36 mouse cellular contexts compared by ENCODE assay signal in genomic region chr17:23979471-23979870, GRCm38 (mm10). TPM values are rescaled to one million over a fixed set of nuclear protein-coding genes. Genes with fewer than 3 reads are reported as not detected.
DNase-seq lines count a peak whose midpoint lies in the region; ATAC-seq and TF ChIP-seq lines count a peak whose summit lies in the region.
"Had no signal": no experiment of that assay in that cellular context is flagged by ENCODE, and none has a peak within 500 bp of the region (broad histone marks: within the 10 kb centered on the region; RNA-seq: fewer than 3 reads in every experiment).

No protein-coding gene starts in this region.

- peak; percentile 34 for DNase-seq in brain, adult 2 months (ENCODE audit: low read depth, low spot score)
- DNase-seq in stomach, postnatal 0 days (ENCODE audit: low spot score): no peak
- no peak for DNase-seq in heart, adult 18-20 months
- no peak for DNase-seq in ovary, adult 18-20 months (ENCODE audit: low spot score)
- DNase-seq: adrenal gland, postnatal 36 days; cerebellum, adult 2 months; embryo, embryonic 11 days; gastrocnemius, adult 2 months; heart, postnatal 36 days; kidney, adult 2 months; kidney, postnatal 36 days; liver, embryonic 13.5 days; lung, adult 18-20 months; lung, postnatal 14 days had no signal

- H3K4me3 ChIP-seq in C2C12 (ENCODE audit: insufficient read depth, poor library complexity, severe bottlenecking): no peak overlapping the region
- no peak overlapping the region for H3K4me3 ChIP-seq in intestine, postnatal 0 days (ENCODE audit: low read depth, low read length)
- no peak overlapping the region for H3K4me3 ChIP-seq in stomach, postnatal 0 days (ENCODE audit: low read depth, low read length)
- H3K4me3 ChIP-seq in hindbrain, embryonic 16.5 days (ENCODE audit: low read length): no peak overlapping the region
- H3K4me3 ChIP-seq: embryonic facial prominence, embryonic 12.5 days; forebrain, embryonic 15.5 days; gastrocnemius, adult 2 months; heart, embryonic 10.5 days; hindbrain, embryonic 12.5 days; layer of hippocampus, adult 2 months; liver, embryonic 13.5 days; megakaryocyte, embryonic 14.5 days; midbrain, embryonic 12.5 days; neural tube, embryonic 13.5 days had no signal

- no peaks in the 10 kb centered on the region for H3K79me2 ChIP-seq in C2C12 (ENCODE audit: control insufficient read depth, insufficient read depth)

- no peak for TF ChIP-seq CTCF in C2C12 (IDR thresholded peaks at IDR 0.05; ENCODE audit: control insufficient read depth, insufficient read depth, insufficient read length)
- TF ChIP-seq CTCF in intestine, postnatal 0 days (IDR thresholded peaks at IDR 0.05; ENCODE audit: low read depth): no peak
- TF ChIP-seq CTCF in stomach, postnatal 0 days (IDR thresholded peaks at IDR 0.05; ENCODE audit: low read depth): no peak

- H3ac ChIP-seq in C2C12 (ENCODE audit: control insufficient read depth, insufficient read length, low read depth): no peak overlapping the region

- 48% methylated on average over 3 of the region's 3 CpGs for WGBS in intestine, postnatal 0 days
- 31% methylated on average over 3 of the region's 3 CpGs for WGBS in stomach, postnatal 0 days
- WGBS in hindbrain, embryonic 16.5 days: 80% methylated on average over 3 of the region's 3 CpGs

- H3K4me2 ChIP-seq in intestine, postnatal 0 days (replicated peaks; ENCODE audit: low read depth): no peak overlapping the region
- H3K4me2 ChIP-seq in stomach, postnatal 0 days (replicated peaks; ENCODE audit: low read depth): no peak overlapping the region
- H3K4me2 ChIP-seq in hindbrain, embryonic 16.5 days (ENCODE audit: low read length): no peak overlapping the region
- H3K4me2 ChIP-seq: embryonic facial prominence, embryonic 12.5 days; forebrain, embryonic 15.5 days; hindbrain, embryonic 12.5 days; liver, embryonic 13.5 days; midbrain, embryonic 12.5 days; neural tube, embryonic 13.5 days had no signal

- peak overlapping the region; percentile 75 for H3K27ac ChIP-seq in intestine, postnatal 0 days (ENCODE audit: low read depth, low read length)
- H3K27ac ChIP-seq in stomach, postnatal 0 days (replicated peaks): peak overlapping the region; percentile 24; the same call in 1 of the 2 replicates
- no peak overlapping the region for H3K27ac ChIP-seq in hindbrain, embryonic 16.5 days (ENCODE audit: low read depth, low read length)
- H3K27ac ChIP-seq: embryonic facial prominence, embryonic 12.5 days; forebrain, embryonic 15.5 days; gastrocnemius, adult 2 months; heart, embryonic 10.5 days; hindbrain, embryonic 12.5 days; layer of hippocampus, adult 2 months; liver, embryonic 13.5 days; midbrain, embryonic 12.5 days; neural tube, embryonic 13.5 days had no signal

- no peaks in the 10 kb centered on the region for H3K27me3 ChIP-seq in C2C12 (ENCODE audit: control insufficient read depth, insufficient read depth, insufficient read length)
- no peaks in the 10 kb centered on the region for H3K27me3 ChIP-seq in intestine, postnatal 0 days (replicated peaks; ENCODE audit: control insufficient read depth, insufficient read depth, low read length)
- no peaks in the 10 kb centered on the region for H3K27me3 ChIP-seq in stomach, postnatal 0 days (ENCODE audit: control insufficient read depth, insufficient read depth, low read length)
- H3K27me3 ChIP-seq in hindbrain, embryonic 16.5 days (replicated peaks; ENCODE audit: control insufficient read depth, insufficient read depth, low read length): no peaks in the 10 kb centered on the region
- H3K27me3 ChIP-seq: embryonic facial prominence, embryonic 12.5 days; forebrain, embryonic 15.5 days; hindbrain, embryonic 12.5 days; liver, embryonic 13.5 days; midbrain, embryonic 12.5 days; neural tube, embryonic 13.5 days had no signal

- peak; percentile 36 for ATAC-seq in intestine, postnatal 0 days
- ATAC-seq in stomach, postnatal 0 days (ENCODE audit: low FRiP score, low TSS enrichment): peak; percentile 85
- ATAC-seq in hindbrain, embryonic 16.5 days: no peak
- ATAC-seq: forebrain, embryonic 15.5 days had no signal

- peaks cover 15% of the 10 kb centered on the region for H3K4me1 ChIP-seq in intestine, postnatal 0 days (replicated peaks; ENCODE audit: control insufficient read depth, insufficient read depth, low read length)
- no peaks in the 10 kb centered on the region for H3K4me1 ChIP-seq in stomach, postnatal 0 days (replicated peaks; ENCODE audit: control insufficient read depth, insufficient read depth)
- H3K4me1 ChIP-seq in hindbrain, embryonic 16.5 days (ENCODE audit: control insufficient read depth, insufficient read depth, low read depth, low read length): no peaks in the 10 kb centered on the region
- H3K4me1 ChIP-seq: embryonic facial prominence, embryonic 12.5 days; forebrain, embryonic 15.5 days; heart, embryonic 10.5 days; hindbrain, embryonic 12.5 days; midbrain, embryonic 12.5 days; neural tube, embryonic 13.5 days had no signal

- TF ChIP-seq EP300 in stomach, postnatal 0 days (optimal IDR thresholded peaks at IDR 0.05): no peak

- no peaks in the 10 kb centered on the region for H3K36me3 ChIP-seq in C2C12 (ENCODE audit: control insufficient read depth, insufficient read depth)
- no peaks in the 10 kb centered on the region for H3K36me3 ChIP-seq in intestine, postnatal 0 days (ENCODE audit: control insufficient read depth, insufficient read depth)
- no peaks in the 10 kb centered on the region for H3K36me3 ChIP-seq in stomach, postnatal 0 days (ENCODE audit: control insufficient read depth, insufficient read depth, low read length)
- no peaks in the 10 kb centered on the region for H3K36me3 ChIP-seq in hindbrain, embryonic 16.5 days (ENCODE audit: control insufficient read depth, insufficient read depth, low read length)
- H3K36me3 ChIP-seq: embryonic facial prominence, embryonic 12.5 days; forebrain, embryonic 15.5 days; heart, embryonic 10.5 days; hindbrain, embryonic 12.5 days; liver, embryonic 13.5 days; midbrain, embryonic 12.5 days; neural tube, embryonic 13.5 days had no signal

- no peak overlapping the region for H3K9ac ChIP-seq in intestine, postnatal 0 days (ENCODE audit: low read depth, low read length)
- no peak overlapping the region for H3K9ac ChIP-seq in stomach, postnatal 0 days (ENCODE audit: low read length)
- H3K9ac ChIP-seq in hindbrain, embryonic 16.5 days (ENCODE audit: low read depth, low read length): no peak overlapping the region
- H3K9ac ChIP-seq: embryonic facial prominence, embryonic 12.5 days; forebrain, embryonic 15.5 days; hindbrain, embryonic 12.5 days; liver, embryonic 13.5 days; midbrain, embryonic 12.5 days; neural tube, embryonic 13.5 days had no signal

- H3K79me3 ChIP-seq in C2C12 (ENCODE audit: low read depth): no peaks in the 10 kb centered on the region

- no peaks in the 10 kb centered on the region for H3K9me3 ChIP-seq in intestine, postnatal 0 days (ENCODE audit: control insufficient read depth)
- no peaks in the 10 kb centered on the region for H3K9me3 ChIP-seq in stomach, postnatal 0 days (ENCODE audit: control insufficient read depth, low read length)
- H3K9me3 ChIP-seq in hindbrain, embryonic 16.5 days (ENCODE audit: control insufficient read depth, low read length): no peaks in the 10 kb centered on the region
- H3K9me3 ChIP-seq: embryonic facial prominence, embryonic 12.5 days; forebrain, embryonic 15.5 days; heart, embryonic 10.5 days; hindbrain, embryonic 12.5 days; liver, embryonic 13.5 days; megakaryocyte, embryonic 14.5 days; midbrain, embryonic 12.5 days; neural tube, embryonic 13.5 days had no signal

TF ChIP-seq in C2C12, 6 proteins besides CTCF, POLR2A, EP300 and RAD21:
- TF ChIP-seq MYOG (IDR thresholded peaks at IDR 0.05; ENCODE audit: control insufficient read depth, extremely low read depth, insufficient read length): no peak
- TF ChIP-seq FOSL1 (IDR thresholded peaks at IDR 0.05; ENCODE audit: insufficient read depth, low read length, poor library complexity, severe bottlenecking): peak; percentile 53
- TF ChIP-seq MYOD1 (IDR thresholded peaks at IDR 0.05; ENCODE audit: control insufficient read depth, insufficient read length, low read depth): peak; percentile 94
- peak; percentile 90 for TF ChIP-seq CEBPB (IDR thresholded peaks at IDR 0.05; ENCODE audit: low read depth)
- TF ChIP-seq MAX (IDR thresholded peaks at IDR 0.05): no peak

RNA-seq across cellular contexts. Expression of gene Prss30, which starts 0.9 kb away (rescaled TPM):
- 0.04 TPM for polyA plus RNA-seq in C2C12 (2012; fragmentation: generic; extraction: Trizol)
- polyA plus RNA-seq in intestine, postnatal 0 days (2015; fragmentation: Nextera tagmentation; extraction: Ambion mirVana): 4.7 and 12.1 TPM in 2 replicates
- polyA plus RNA-seq in stomach, postnatal 0 days (2015; fragmentation: Nextera tagmentation; extraction: Ambion mirVana): 0.08 and 0.11 TPM in 2 replicates
- not detected for total RNA-seq in heart, adult 18-20 months (2021)
- polyA plus RNA-seq in hindbrain, embryonic 16.5 days (2015; fragmentation: Nextera tagmentation; extraction: Ambion mirVana): not detected in 2 replicates
- total RNA-seq: gastrocnemius, adult 2 months; gastrocnemius, postnatal 4 days; heart, postnatal 36 days; MEL had no signal
- polyA plus RNA-seq: embryonic facial prominence, embryonic 12.5 days; forebrain, embryonic 15.5 days; hindbrain, embryonic 12.5 days; liver, embryonic 13.5 days; midbrain, embryonic 12.5 days; neural tube, embryonic 13.5 days; stomach, embryonic 14.5 days had no signal

RNA-seq across cellular contexts. Expression of gene Prss22, which starts 18.4 kb away (rescaled TPM):
- 0.95 TPM for polyA plus RNA-seq in C2C12 (2012; fragmentation: generic; extraction: Trizol)
- polyA plus RNA-seq in intestine, postnatal 0 days (2015; fragmentation: Nextera tagmentation; extraction: Ambion mirVana): 0.09 TPM in 1 of 2 replicates, not detected in the other
- 3.4 and 4.8 TPM in 2 replicates for polyA plus RNA-seq in stomach, postnatal 0 days (2015; fragmentation: Nextera tagmentation; extraction: Ambion mirVana)
- not detected for total RNA-seq in heart, adult 18-20 months (2021)
- polyA plus RNA-seq in hindbrain, embryonic 16.5 days (2015; fragmentation: Nextera tagmentation; extraction: Ambion mirVana): not detected in 2 replicates
- total RNA-seq: adrenal gland, adult 18-20 months; adrenal gland, postnatal 36 days; gastrocnemius, adult 2 months; gastrocnemius, postnatal 4 days; heart, postnatal 36 days; layer of hippocampus, adult 2 months; layer of hippocampus, postnatal 25 days; MEL; midbrain, postnatal 0 days had no signal
- polyA plus RNA-seq: cerebellum, adult 2 months; forebrain, embryonic 15.5 days; heart, embryonic 16.5 days; liver, embryonic 13.5 days; midbrain, embryonic 12.5 days; midbrain, postnatal 0 days; neural tube, embryonic 13.5 days had no signal

RNA-seq across cellular contexts. Expression of gene Sbpl, which starts 24.4 kb away (rescaled TPM):
- polyA plus RNA-seq in C2C12 (2012; fragmentation: generic; extraction: Trizol): not detected
- polyA plus RNA-seq in intestine, postnatal 0 days (2015; fragmentation: Nextera tagmentation; extraction: Ambion mirVana): not detected in 2 replicates
- polyA plus RNA-seq in stomach, postnatal 0 days (2015; fragmentation: Nextera tagmentation; extraction: Ambion mirVana): not detected in 2 replicates
- not detected for total RNA-seq in heart, adult 18-20 months (2021)
- polyA plus RNA-seq in hindbrain, embryonic 16.5 days (2015; fragmentation: Nextera tagmentation; extraction: Ambion mirVana): not detected in 2 replicates
- total RNA-seq: adrenal gland, adult 18-20 months; adrenal gland, postnatal 36 days; gastrocnemius, adult 2 months; gastrocnemius, postnatal 4 days; heart, postnatal 36 days; layer of hippocampus, adult 2 months; layer of hippocampus, postnatal 25 days; left cerebral cortex, adult 8-10 months; left cerebral cortex, postnatal 36 days; MEL; midbrain, postnatal 0 days had no signal
- polyA plus RNA-seq: cerebellum, adult 2 months; embryonic facial prominence, embryonic 12.5 days; forebrain, embryonic 15.5 days; heart, embryonic 10.5 days; heart, embryonic 16.5 days; hindbrain, embryonic 12.5 days; kidney, adult 2 months; kidney, embryonic 16.5 days; limb, embryonic 14.5 days; liver, embryonic 13.5 days; midbrain, embryonic 12.5 days; midbrain, postnatal 0 days; neural tube, embryonic 13.5 days; stomach, embryonic 14.5 days had no signal

RNA-seq across cellular contexts. Expression of gene Sbp, which starts 38.0 kb away (rescaled TPM):
- polyA plus RNA-seq in C2C12 (2012; fragmentation: generic; extraction: Trizol): not detected
- not detected in 2 replicates for polyA plus RNA-seq in intestine, postnatal 0 days (2015; fragmentation: Nextera tagmentation; extraction: Ambion mirVana)
- polyA plus RNA-seq in stomach, postnatal 0 days (2015; fragmentation: Nextera tagmentation; extraction: Ambion mirVana): not detected in 2 replicates
- total RNA-seq in heart, adult 18-20 months (2021): not detected
- polyA plus RNA-seq in hindbrain, embryonic 16.5 days (2015; fragmentation: Nextera tagmentation; extraction: Ambion mirVana): not detected in 2 replicates
- total RNA-seq: adrenal gland, adult 18-20 months; adrenal gland, postnatal 36 days; gastrocnemius, adult 2 months; gastrocnemius, postnatal 4 days; heart, postnatal 36 days; layer of hippocampus, adult 2 months; layer of hippocampus, postnatal 25 days; left cerebral cortex, adult 8-10 months; left cerebral cortex, postnatal 36 days; MEL; midbrain, postnatal 0 days had no signal
- polyA plus RNA-seq: cerebellum, adult 2 months; embryonic facial prominence, embryonic 12.5 days; forebrain, embryonic 15.5 days; heart, embryonic 16.5 days; hindbrain, embryonic 12.5 days; kidney, adult 2 months; kidney, embryonic 16.5 days; limb, embryonic 14.5 days; liver, embryonic 13.5 days; midbrain, embryonic 12.5 days; midbrain, postnatal 0 days; neural tube, embryonic 13.5 days; stomach, embryonic 14.5 days had no signal

RNA-seq across cellular contexts. Expression of gene Prss27, which starts 58.5 kb away (rescaled TPM):
- 0.16 TPM for polyA plus RNA-seq in C2C12 (2012; fragmentation: generic; extraction: Trizol)
- polyA plus RNA-seq in intestine, postnatal 0 days (2015; fragmentation: Nextera tagmentation; extraction: Ambion mirVana): 0.12 and 0.18 TPM in 2 replicates
- 40.8 and 47.1 TPM in 2 replicates for polyA plus RNA-seq in stomach, postnatal 0 days (2015; fragmentation: Nextera tagmentation; extraction: Ambion mirVana)
- not detected for total RNA-seq in heart, adult 18-20 months (2021)
- 0.12 and 0.16 TPM in 2 replicates for polyA plus RNA-seq in hindbrain, embryonic 16.5 days (2015; fragmentation: Nextera tagmentation; extraction: Ambion mirVana)
- total RNA-seq: gastrocnemius, adult 2 months; gastrocnemius, postnatal 4 days; heart, postnatal 36 days; layer of hippocampus, adult 2 months; layer of hippocampus, postnatal 25 days; left cerebral cortex, adult 8-10 months; left cerebral cortex, postnatal 36 days; MEL; midbrain, postnatal 0 days had no signal
- polyA plus RNA-seq: cerebellum, adult 2 months; liver, embryonic 13.5 days; midbrain, postnatal 0 days had no signal
